Mouse (Mus musculus) heart, adult 2 months (tissue): Measurements from ENCODE around the gene Dock2. TPM values are rescaled to one million over a fixed set of nuclear protein-coding genes. Genes with fewer than 3 reads are reported as not detected.
A peak's percentile ranks its signal among the peaks of the same experiment; 100 is the strongest.

Experiments
- DNase-seq, 2 experiments: peaks; one replicate each; pipeline ENCODE4 v3.0.0; 2021
- H3K27ac ChIP-seq: fragments of 200-600 bp; 2 replicates; pipeline ENCODE4 v1.8.1; 2022
- H3K27me3 ChIP-seq: fragments of 200-500 bp; 2 replicates; pipeline ENCODE4 v1.6.1; 2012; ENCODE audit warnings: mild to moderate bottlenecking, low read length, inconsistent platforms, mixed read lengths; ENCODE audit not compliant: control insufficient read depth, insufficient read depth
- H3K36me3 ChIP-seq: fragments of 200-500 bp; 2 replicates; pipeline ENCODE4 v1.6.1; 2012; ENCODE audit warnings: low read length, inconsistent platforms; ENCODE audit not compliant: control insufficient read depth, insufficient read depth
- H3K4me1 ChIP-seq: fragments of 200-500 bp; 2 replicates; pipeline ENCODE4 v1.6.1; 2011; ENCODE audit warnings: low read length; ENCODE audit not compliant: control insufficient read depth, insufficient read depth
- H3K4me3 ChIP-seq: fragments of 200-600 bp; 2 replicates; pipeline ENCODE4 v1.8.1; 2022
- H3K79me2 ChIP-seq: fragments of 200-500 bp; replicated peaks from 2 replicates; pipeline ENCODE4 v1.6.1; 2012; ENCODE audit warnings: mild to moderate bottlenecking, inconsistent platforms, low read length, moderate library complexity, mixed read lengths; ENCODE audit not compliant: control insufficient read depth, insufficient read depth
- H3K9ac ChIP-seq: fragments of 200-500 bp; 2 replicates; pipeline ENCODE4 v1.6.1; 2012; ENCODE audit warnings: low read depth, mild to moderate bottlenecking, control low read depth, inconsistent platforms, low read length, mixed read lengths
- CTCF ChIP-seq: fragments of 200-600 bp; IDR thresholded peaks from 2 replicates; pipeline ENCODE4 v1.8.1; 2022; ENCODE audit warnings: antibody characterized with exemption, mild to moderate bottlenecking, moderate library complexity
- EP300 ChIP-seq: fragments of 200-500 bp; IDR thresholded peaks from 2 replicates; pipeline ENCODE4 v1.6.1; 2011; ENCODE audit warnings: low read depth, low read length, control low read depth; ENCODE audit not compliant: insufficient read depth
- POLR2A ChIP-seq: fragments of 200-500 bp; IDR thresholded peaks from 2 replicates; pipeline ENCODE4 v1.6.1; 2011; ENCODE audit warnings: mild to moderate bottlenecking, low read depth, low read length, control low read depth; ENCODE audit not compliant: insufficient read depth
- WGBS: fragments of 180-500 bp; shearing (Covaris S2); methylation state at CpG from one replicate; pipeline ENCODE4 v1.1.7; 2018; 5-methylcytosine and 5-hydroxymethylcytosine counted together
- intact Hi-C: fragments of 180-260 bp; cut with DNase I; formaldehyde crosslinking; loops from one replicate; pipeline ENCODE4 v1.15.1; 2025
- polyA plus RNA-seq: library from polyadenylated mRNA; depleted of rRNA; stranded (reverse); fragments of >200 nt; gene quantifications from 2 replicates; pipeline ENCODE4 v1.2.3, GENCODE M21; 2012
- total RNA-seq, 2 experiments: library from RNA; stranded (reverse); gene quantifications; 2 replicates each; pipeline ENCODE4 v1.2.3; 2021

Gene Dock2
- total and polyA plus RNA-seq, 3 experiments: 1.7 to 3.4 (median 2.3) TPM

DNA sequence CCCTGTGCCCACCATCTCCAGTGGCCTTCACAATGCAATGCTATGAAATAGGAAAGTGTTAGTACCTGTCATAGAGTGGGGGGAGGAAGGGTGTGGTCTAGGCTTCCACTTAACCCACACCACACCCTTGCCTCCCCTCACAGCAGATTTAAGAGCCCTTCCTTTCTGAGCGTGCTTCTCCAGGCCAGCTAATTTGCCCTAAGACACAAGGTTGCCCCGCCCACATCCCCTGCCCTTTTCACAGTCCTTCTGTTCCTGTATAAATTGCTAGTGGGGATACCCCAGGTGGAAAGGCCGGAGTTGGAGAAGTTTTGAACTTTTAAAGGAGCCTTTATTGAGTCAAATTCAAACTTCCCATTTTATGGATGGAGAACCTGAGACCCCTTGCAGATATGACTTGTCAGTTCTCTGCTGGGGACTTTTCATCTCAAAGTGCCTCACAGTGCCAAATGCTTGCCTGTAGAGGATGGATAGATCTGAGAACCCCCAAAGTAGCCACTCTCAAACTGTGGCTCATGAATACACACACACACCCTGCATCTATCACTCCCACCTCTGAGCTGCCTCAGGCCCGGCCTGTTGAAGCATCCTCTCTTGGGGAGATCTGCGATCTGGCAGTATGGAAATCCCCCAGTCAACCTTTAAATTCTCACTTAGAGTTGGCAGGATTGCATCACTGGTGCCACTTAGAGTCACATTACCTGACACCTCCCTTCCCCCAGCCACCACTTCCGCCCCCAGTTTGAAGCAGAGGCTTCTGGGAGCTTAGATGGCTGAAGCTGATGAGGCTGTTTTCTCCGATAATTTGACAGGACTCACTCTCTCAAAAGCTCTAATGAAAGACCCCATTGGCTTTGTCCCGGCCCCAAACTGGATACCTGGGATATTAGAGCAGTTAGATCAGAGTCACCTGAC, 919 bp downstream of the Dock2 start:
- no peaks in the 10 kb centered on the region for H3K36me3 ChIP-seq
- DNase-seq: peak in 1 of 2 experiments; percentile 65
- H3K27me3 ChIP-seq: no peaks in the 10 kb centered on the region
- TF ChIP-seq POLR2A (no peak), CTCF (no peak), EP300 (no peak)
- H3K4me3 ChIP-seq: no peak overlapping the region; the same call in 1 of the 2 replicates
- no peaks in the 10 kb centered on the region for H3K79me2 ChIP-seq
- 61% methylated on average over 8 of the region's 8 CpGs for WGBS
- H3K9ac ChIP-seq: no peak overlapping the region
- no peaks in the 10 kb centered on the region for H3K4me1 ChIP-seq
- intact Hi-C loops: no loop called here
- no peak overlapping the region for H3K27ac ChIP-seq

GRCm38 (mm10) chr11:34780786-34781185, 2.9 kb downstream of the Dock2 start:
- Histone ChIP-seq H3K79me2 (no peaks in the 10 kb centered on the region), H3K27ac (no peak overlapping the region), H3K9ac (no peak overlapping the region), H3K27me3 (no peaks in the 10 kb centered on the region), H3K36me3 (no peaks in the 10 kb centered on the region), H3K4me3 (no peak overlapping the region), H3K4me1 (no peaks in the 10 kb centered on the region)
- WGBS: 72% methylated on average over 2 of the region's 2 CpGs
- TF ChIP-seq POLR2A (no peak), EP300 (no peak), CTCF (no peak)
- intact Hi-C loops: no loop called here
- no peak for DNase-seq

DNA sequence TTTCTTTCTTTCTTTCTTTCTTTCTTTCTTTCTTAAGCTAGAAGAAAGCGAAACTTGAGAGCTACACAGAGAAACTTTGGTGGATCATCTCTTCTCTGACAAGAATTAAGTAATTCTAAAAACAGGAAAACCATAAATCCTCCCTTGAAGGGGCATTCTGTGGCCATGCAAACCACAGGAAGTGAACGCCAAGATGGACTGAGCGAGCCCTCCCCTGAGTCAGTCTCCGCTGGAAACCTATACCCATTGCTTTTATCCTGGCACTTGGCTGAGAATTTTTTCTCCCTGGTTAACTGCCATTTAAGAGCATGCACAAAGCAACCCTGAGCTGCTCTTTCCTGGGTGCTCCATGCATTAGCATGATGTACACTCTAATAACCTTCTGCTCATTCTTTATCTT, 3.7 kb downstream of the Dock2 start:
- Histone ChIP-seq H3K4me1 (no peaks in the 10 kb centered on the region), H3K9ac (no peak overlapping the region), H3K79me2 (no peaks in the 10 kb centered on the region), H3K36me3 (no peaks in the 10 kb centered on the region), H3K27ac (no peak overlapping the region), H3K27me3 (no peaks in the 10 kb centered on the region), H3K4me3 (no peak overlapping the region)
- no peak for DNase-seq
- TF ChIP-seq EP300 (no peak), CTCF (no peak), POLR2A (no peak)
- 74% methylated on average over 4 of the region's 4 CpGs for whole genome bisulfite sequencing
- intact Hi-C loops: no loop called here

GRCm38 (mm10) chr11:34778351-34778750, 5.3 kb downstream of the Dock2 start:
- no peak overlapping the region for H3K27ac ChIP-seq
- no peak for TF ChIP-seq CTCF
- no peak for TF ChIP-seq EP300
- no peak for TF ChIP-seq POLR2A
- no peaks in the 10 kb centered on the region for H3K79me2 ChIP-seq
- H3K4me3 ChIP-seq: no peak overlapping the region
- no peak overlapping the region for H3K9ac ChIP-seq
- H3K36me3 ChIP-seq: no peaks in the 10 kb centered on the region
- no peaks in the 10 kb centered on the region for H3K4me1 ChIP-seq
- intact Hi-C loops: no loop called here
- WGBS: 77% methylated on average over 3 of the region's 3 CpGs
- no peaks in the 10 kb centered on the region for H3K27me3 ChIP-seq
- no peak for DNase-seq

DNA sequence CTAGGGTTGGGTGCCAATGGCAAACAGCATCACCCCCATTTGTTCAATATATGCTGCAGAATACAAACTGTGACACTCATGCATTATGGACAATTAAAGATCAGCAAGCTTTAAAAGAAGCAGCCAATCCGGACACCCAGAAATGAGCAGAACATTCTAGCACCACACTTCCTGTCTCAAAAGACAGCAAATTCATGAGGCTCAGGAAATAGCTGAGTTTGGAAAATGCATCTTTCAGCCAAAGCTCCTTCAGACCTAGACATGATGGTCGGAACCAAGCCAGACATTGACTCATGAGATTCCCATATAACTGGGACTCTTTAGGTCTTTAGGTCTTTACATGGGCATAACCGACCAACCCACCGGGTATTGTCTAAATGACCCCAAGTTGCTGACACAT, 6.2 kb downstream of the Dock2 start:
- no peak for TF ChIP-seq CTCF
- no peak for TF ChIP-seq POLR2A
- TF ChIP-seq EP300: no peak
- Histone ChIP-seq H3K9ac (no peak overlapping the region), H3K36me3 (no peaks in the 10 kb centered on the region), H3K4me1 (no peaks in the 10 kb centered on the region), H3K4me3 (no peak overlapping the region), H3K27me3 (no peaks in the 10 kb centered on the region), H3K79me2 (no peaks in the 10 kb centered on the region), H3K27ac (no peak overlapping the region)
- DNase-seq: no peak
- intact Hi-C loops: no loop called here
- 75% methylated on average over 4 of the region's 4 CpGs for WGBS

GRCm38 (mm10) chr11:34776054-34776453, 7.6 kb downstream of the Dock2 start:
- H3K36me3 ChIP-seq: no peaks in the 10 kb centered on the region
- no peaks in the 10 kb centered on the region for H3K79me2 ChIP-seq
- no peak overlapping the region for H3K9ac ChIP-seq
- 56% methylated on average over 2 of the region's 2 CpGs for WGBS
- intact Hi-C loops: no loop called here
- H3K4me3 ChIP-seq: no peak overlapping the region
- no peak overlapping the region for H3K27ac ChIP-seq
- peaks cover under 1% of the 10 kb centered on the region; the same call in 1 of the 2 replicates for H3K4me1 ChIP-seq
- no peak for TF ChIP-seq CTCF
- TF ChIP-seq POLR2A: no peak
- no peak for TF ChIP-seq EP300
- no peaks in the 10 kb centered on the region for H3K27me3 ChIP-seq
- DNase-seq: no peak
